Mouse (Mus musculus): ENCODE results near the gene Gale.

- TF ChIP-seq CTCF (IDR thresholded peaks at IDR 0.05; ENCODE audit: borderline replicate concordance, insufficient read depth, low read depth, low read length) (no peak), POLR2A (IDR thresholded peaks at IDR 0.05; ENCODE audit: borderline replicate concordance, insufficient read depth, low read length) (no peak)
These were observed 44.8 kb upstream of the Gale start for GRCm38 (mm10) chr4:135918635-135919279.

Data from cerebellum, adult 2 months (tissue).